Mouse (Mus musculus) lung, postnatal 0 days (tissue): ENCODE results near the gene Lrrc27. TPM values are rescaled to one million over a fixed set of nuclear protein-coding genes. Genes with fewer than 3 reads are reported as not detected.

Experiments used
- ATAC-seq: fragments of 200-750 bp; cut with Nextera tagmentation; 2 replicates; pipeline ENCODE4 v1.8.0; 2017; ENCODE audit warnings: moderate library complexity
- DNase-seq: peaks from one replicate; pipeline ENCODE4 v3.0.0-alpha.2; 2016; ENCODE audit warnings: low spot score
- H3K27ac ChIP-seq: fragments of 300-500 bp; sonication (generic); 2 replicates; pipeline ENCODE4 v1.5.1; 2014; ENCODE audit warnings: antibody characterized with exemption, mild to moderate bottlenecking, low read length, mixed read lengths
- H3K27me3 ChIP-seq: fragments of 300-500 bp; sonication (generic); replicated peaks from 2 replicates; pipeline ENCODE4 v1.6.1; 2014; ENCODE audit warnings: low read length, mixed read lengths; ENCODE audit not compliant: insufficient read depth
- H3K36me3 ChIP-seq: fragments of 300-500 bp; sonication (generic); 2 replicates; pipeline ENCODE4 v1.6.1; 2014; ENCODE audit warnings: low read length, mixed read lengths; ENCODE audit not compliant: insufficient read depth
- H3K4me1 ChIP-seq: fragments of 300-500 bp; sonication (generic); 2 replicates; pipeline ENCODE4 v1.6.1; 2014; ENCODE audit warnings: antibody characterized with exemption, low read depth, low read length, mixed read lengths; ENCODE audit not compliant: insufficient read depth
- H3K4me2 ChIP-seq: fragments of 300-500 bp; sonication (generic); replicated peaks from 2 replicates; pipeline ENCODE4 v1.6.1; 2014; ENCODE audit warnings: low read depth, mild to moderate bottlenecking, low read length, moderate library complexity, mixed read lengths
- H3K4me3 ChIP-seq: fragments of 300-500 bp; sonication (generic); 2 replicates; pipeline ENCODE4 v1.5.1; 2014; ENCODE audit warnings: low read depth, low read length
- H3K9ac ChIP-seq: fragments of 300-500 bp; sonication (generic); replicated peaks from 2 replicates; pipeline ENCODE4 v1.6.1; 2014; ENCODE audit warnings: low read depth, mild to moderate bottlenecking
- H3K9me3 ChIP-seq: fragments of 300-500 bp; sonication (generic); 2 replicates; pipeline ENCODE4 v1.6.1; 2016; ENCODE audit warnings: low read length, mixed read lengths
- CTCF ChIP-seq: IDR thresholded peaks from 2 replicates; pipeline ENCODE4 v1.5.1; 2016; ENCODE audit warnings: antibody characterized with exemption, mild to moderate bottlenecking
- EP300 ChIP-seq: IDR thresholded peaks from 2 replicates; pipeline ENCODE4 v1.6.1; 2016; ENCODE audit warnings: antibody characterized with exemption, mild to moderate bottlenecking, control low read depth
- WGBS: fragments of 180-500 bp; shearing (Covaris S2); extraction: QIAGEN DNeasy Blood & Tissue Kit; methylation state at CpG from one replicate; pipeline ENCODE4 v1.1.7; 2014; 5-methylcytosine and 5-hydroxymethylcytosine counted together
- polyA plus RNA-seq: library from polyadenylated mRNA; unstranded; fragments of >200 nt; fragmentation: Nextera tagmentation; extraction: Ambion mirVana; gene quantifications from 2 replicates; pipeline ENCODE4 v1.2.1, GENCODE M21; 2015

Lrrc27 gene
- polyA plus RNA-seq, 1 experiment from 2014 or later = 2.3 TPM

DNA sequence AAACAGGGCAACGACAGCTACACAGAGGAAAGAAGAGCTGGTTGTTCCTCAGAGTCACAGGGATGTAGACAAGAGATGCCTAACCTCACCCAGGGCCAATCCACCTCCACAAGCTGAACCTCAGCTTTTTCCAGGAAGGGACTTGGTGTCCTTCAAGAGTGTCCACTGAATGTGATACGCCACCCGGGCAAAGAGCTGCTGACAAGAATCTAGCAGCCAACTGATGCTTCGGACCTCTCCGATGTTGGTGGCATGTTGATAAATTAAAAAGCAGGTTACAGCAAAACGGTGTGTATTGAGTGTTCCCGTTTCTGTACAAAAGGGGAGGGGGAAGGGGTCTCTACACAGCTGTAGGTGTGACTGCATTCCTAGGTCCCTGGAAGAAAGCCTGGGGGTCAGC, 27.9 kb upstream of the Lrrc27 start:
- Histone ChIP-seq H3K4me3 (no peak overlapping the region), H3K36me3 (no peaks in the 10 kb centered on the region), H3K27ac (no peak overlapping the region), H3K9ac (no peak overlapping the region), H3K4me1 (no peaks in the 10 kb centered on the region), H3K9me3 (no peaks in the 10 kb centered on the region), H3K27me3 (peaks cover 9% of the 10 kb centered on the region), H3K4me2 (no peak overlapping the region)
- no peak for DNase-seq
- TF ChIP-seq EP300 = no peak
- TF ChIP-seq CTCF = no peak
- no peak for ATAC-seq
- 68% methylated on average over 7 of the region's 7 CpGs for WGBS

GRCm38 (mm10) chr7:139185971-139186370, 26.8 kb upstream of the Lrrc27 start:
- TF ChIP-seq EP300 (no peak), CTCF (no peak)
- peaks cover 9% of the 10 kb centered on the region for H3K27me3 ChIP-seq
- no peak overlapping the region for H3K9ac ChIP-seq
- DNase-seq = no peak
- no peak overlapping the region for H3K27ac ChIP-seq
- H3K4me3 ChIP-seq = no peak overlapping the region
- no peak overlapping the region for H3K4me2 ChIP-seq
- H3K4me1 ChIP-seq = no peaks in the 10 kb centered on the region
- H3K9me3 ChIP-seq = no peaks in the 10 kb centered on the region
- ATAC-seq = no peak
- 27% methylated on average over 5 of the region's 5 CpGs for WGBS
- H3K36me3 ChIP-seq = no peaks in the 10 kb centered on the region

GRCm38 (mm10) chr7:139186436-139186835, 26.4 kb upstream of the Lrrc27 start:
- Histone ChIP-seq H3K4me3 (no peak overlapping the region), H3K9me3 (no peaks in the 10 kb centered on the region), H3K27me3 (peaks cover 9% of the 10 kb centered on the region), H3K4me1 (no peaks in the 10 kb centered on the region), H3K36me3 (no peaks in the 10 kb centered on the region), H3K4me2 (no peak overlapping the region), H3K9ac (no peak overlapping the region), H3K27ac (no peak overlapping the region)
- DNase-seq = no peak
- 66% methylated on average over 8 of the region's 8 CpGs for WGBS
- ATAC-seq = no peak
- TF ChIP-seq EP300 (no peak), CTCF (no peak)

GRCm38 (mm10) chr7:139187277-139187676, 25.5 kb upstream of the Lrrc27 start:
- H3K9ac ChIP-seq = no peak overlapping the region
- ATAC-seq = no peak
- no peak for TF ChIP-seq EP300
- no peak for DNase-seq
- H3K4me3 ChIP-seq = peak overlapping the region; percentile 59; the same call in 1 of the 2 replicates
- peak overlapping the region; percentile 99 for H3K4me2 ChIP-seq
- 27% methylated on average over 7 of the region's 7 CpGs for WGBS
- peaks cover 9% of the 10 kb centered on the region for H3K27me3 ChIP-seq
- no peaks in the 10 kb centered on the region for H3K9me3 ChIP-seq
- no peaks in the 10 kb centered on the region for H3K4me1 ChIP-seq
- no peak overlapping the region for H3K27ac ChIP-seq
- H3K36me3 ChIP-seq = no peaks in the 10 kb centered on the region

DNA sequence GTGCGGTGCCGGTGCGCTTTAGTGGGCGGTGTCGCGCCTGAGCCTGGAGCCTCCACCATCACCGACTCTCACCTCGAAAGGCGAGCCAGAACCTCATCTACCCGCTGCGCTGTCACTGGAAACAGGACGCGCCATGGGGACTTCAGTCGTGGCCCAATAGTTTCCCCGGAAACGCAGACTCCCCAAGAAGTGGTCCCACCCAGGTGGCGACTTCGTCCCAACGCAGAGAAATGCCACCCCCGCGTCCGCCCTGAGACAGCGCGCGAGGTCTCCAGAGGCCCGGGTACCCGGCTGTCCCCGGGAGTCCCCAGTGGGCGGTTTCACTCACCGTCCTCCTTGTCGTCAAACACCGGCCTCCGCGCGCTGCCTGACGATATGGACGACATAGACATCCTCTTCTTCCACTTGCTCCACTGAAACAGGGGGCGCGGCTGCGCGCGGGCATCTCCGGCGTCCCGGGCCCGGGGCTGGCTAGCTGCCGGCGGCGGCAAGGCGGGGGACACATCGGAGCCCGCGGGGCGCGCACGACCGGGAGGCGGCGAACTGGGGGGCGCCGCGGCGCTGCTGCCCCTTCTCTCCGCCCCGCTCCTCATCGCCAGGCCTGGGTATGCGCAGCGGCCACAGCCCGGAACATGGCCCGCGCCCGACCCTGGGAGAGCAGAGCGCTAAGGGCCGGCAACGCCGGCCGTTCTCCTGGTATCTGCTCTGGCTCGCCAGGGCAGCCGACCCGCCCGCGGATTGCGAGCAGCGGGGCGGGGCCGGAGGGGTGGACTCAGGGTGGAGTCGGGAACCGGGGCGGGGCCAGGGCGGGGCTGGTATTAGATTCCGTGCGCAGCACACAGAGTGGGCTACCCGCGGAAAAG, 24.8 kb upstream of the Lrrc27 start:
- Histone ChIP-seq H3K9me3 (no peaks in the 10 kb centered on the region), H3K27ac (no peak overlapping the region), H3K4me1 (no peaks in the 10 kb centered on the region), H3K36me3 (no peaks in the 10 kb centered on the region), H3K9ac (0 out of 2 replicates have a peak overlapping the region, but pooled peaks have one; percentile 23), H3K27me3 (peaks cover 9% of the 10 kb centered on the region), H3K4me3 (peak overlapping the region; percentile 59), H3K4me2 (peak overlapping the region; percentile 99)
- ATAC-seq (peak; percentile 98), DNase-seq (peak; percentile 81)
- TF ChIP-seq EP300 (no peak), CTCF (no peak)
- under 1% methylated on average over 77 of the region's 94 CpGs for WGBS

GRCm38 (mm10) chr7:139188634-139189207, 24.1 kb upstream of the Lrrc27 start:
- under 1% methylated on average over 23 of the region's 23 CpGs for WGBS
- Histone ChIP-seq H3K4me3 (peak overlapping the region; percentile 59), H3K27me3 (peaks cover 9% of the 10 kb centered on the region), H3K9me3 (no peaks in the 10 kb centered on the region), H3K4me1 (no peaks in the 10 kb centered on the region), H3K4me2 (peak overlapping the region; percentile 99), H3K36me3 (no peaks in the 10 kb centered on the region), H3K27ac (no peak overlapping the region), H3K9ac (0 out of 2 replicates have a peak overlapping the region, but pooled peaks have one; percentile 19)
- TF ChIP-seq CTCF = peak; percentile 42
- TF ChIP-seq EP300 = no peak
- ATAC-seq (peak; percentile 81), DNase-seq (peak; percentile 54)
